Mouse (Mus musculus): ENCODE results near the gene Jag2. TPM values are rescaled to one million over a fixed set of nuclear protein-coding genes. Genes with fewer than 3 reads are reported as not detected.

The Jag2 gene
- polyA plus RNA-seq, 1 experiment from 2014 or later: 1.4 TPM

GRCm38 (mm10) chr12:112867106-112867674, 62.4 kb downstream of the Jag2 start:
- no peaks in the 10 kb centered on the region for H3K36me3 ChIP-seq (ENCODE audit: control insufficient read depth, insufficient read depth, low read length)
- no peak for ATAC-seq (replicated peaks; ENCODE audit: low FRiP score)
- no peaks in the 10 kb centered on the region for H3K9me3 ChIP-seq (ENCODE audit: control insufficient read depth, low read length)
- DNase-seq (ENCODE audit: low spot score): no peak
- H3K27ac ChIP-seq (ENCODE audit: low read depth, low read length): no peak overlapping the region
- no peak overlapping the region for H3K4me2 ChIP-seq
- WGBS: 64% methylated on average over 7 of the region's 7 CpGs
- peaks cover 12% of the 10 kb centered on the region for H3K4me1 ChIP-seq (replicated peaks; ENCODE audit: control insufficient read depth, insufficient read depth, low read length)
- H3K27me3 ChIP-seq (replicated peaks; ENCODE audit: control insufficient read depth, insufficient read depth, low read length): peaks cover 13% of the 10 kb centered on the region
- H3K9ac ChIP-seq (ENCODE audit: low read depth, low read length): no peak overlapping the region
- no peak overlapping the region for H3K4me3 ChIP-seq (ENCODE audit: low read depth, low read length)

- no peak for ATAC-seq (replicated peaks; ENCODE audit: low FRiP score)
- Histone ChIP-seq H3K9ac (ENCODE audit: low read depth, low read length) (no peak overlapping the region), H3K9me3 (ENCODE audit: control insufficient read depth, low read length) (no peaks in the 10 kb centered on the region), H3K4me2 (no peak overlapping the region), H3K4me3 (ENCODE audit: low read depth, low read length) (no peak overlapping the region), H3K36me3 (ENCODE audit: control insufficient read depth, insufficient read depth, low read length) (no peaks in the 10 kb centered on the region), H3K4me1 (replicated peaks; ENCODE audit: control insufficient read depth, insufficient read depth, low read length) (peaks cover 12% of the 10 kb centered on the region), H3K27me3 (replicated peaks; ENCODE audit: control insufficient read depth, insufficient read depth, low read length) (peaks cover 12% of the 10 kb centered on the region), H3K27ac (ENCODE audit: low read depth, low read length) (no peak overlapping the region)
- 77% methylated on average over 8 of the region's 8 CpGs for WGBS
- no peak for DNase-seq (ENCODE audit: low spot score)
Observed at GRCm38 (mm10) chr12:112866467-112867080, 63.0 kb downstream of the Jag2 start.

- H3K27me3 ChIP-seq (replicated peaks; ENCODE audit: control insufficient read depth, insufficient read depth, low read length): peaks cover 4% of the 10 kb centered on the region; the same call in 1 of the 2 replicates
- no peak overlapping the region for H3K27ac ChIP-seq (ENCODE audit: low read depth, low read length)
- DNase-seq (ENCODE audit: low spot score) (no peak), ATAC-seq (replicated peaks; ENCODE audit: low FRiP score) (no peak)
- H3K9ac ChIP-seq (ENCODE audit: low read depth, low read length): no peak overlapping the region
- H3K9me3 ChIP-seq (ENCODE audit: control insufficient read depth, low read length): no peaks in the 10 kb centered on the region
- H3K4me1 ChIP-seq (replicated peaks; ENCODE audit: control insufficient read depth, insufficient read depth, low read length): peaks cover 3% of the 10 kb centered on the region
- 59% methylated on average over 7 of the region's 7 CpGs for WGBS
- no peak overlapping the region for H3K4me2 ChIP-seq
- H3K4me3 ChIP-seq (ENCODE audit: low read depth, low read length): no peak overlapping the region
- no peaks in the 10 kb centered on the region for H3K36me3 ChIP-seq (ENCODE audit: control insufficient read depth, insufficient read depth, low read length)
Observed at GRCm38 (mm10) chr12:112864804-112865203, 64.8 kb downstream of the Jag2 start.

- H3K9ac ChIP-seq (ENCODE audit: low read depth, low read length): no peak overlapping the region
- WGBS: 66% methylated on average over 9 of the region's 9 CpGs
- H3K36me3 ChIP-seq (ENCODE audit: control insufficient read depth, insufficient read depth, low read length): no peaks in the 10 kb centered on the region
- ATAC-seq (replicated peaks; ENCODE audit: low FRiP score): no peak
- H3K9me3 ChIP-seq (ENCODE audit: control insufficient read depth, low read length): no peaks in the 10 kb centered on the region
- no peak for DNase-seq (ENCODE audit: low spot score)
- no peak overlapping the region for H3K27ac ChIP-seq (ENCODE audit: low read depth, low read length)
- no peak overlapping the region for H3K4me3 ChIP-seq (ENCODE audit: low read depth, low read length)
- H3K27me3 ChIP-seq (replicated peaks; ENCODE audit: control insufficient read depth, insufficient read depth, low read length): no peaks in the 10 kb centered on the region
- H3K4me2 ChIP-seq: no peak overlapping the region
- no peaks in the 10 kb centered on the region for H3K4me1 ChIP-seq (replicated peaks; ENCODE audit: control insufficient read depth, insufficient read depth, low read length)
Observed at GRCm38 (mm10) chr12:112861911-112862321, 67.7 kb downstream of the Jag2 start.

- Histone ChIP-seq H3K4me2 (no peak overlapping the region), H3K27me3 (replicated peaks; ENCODE audit: control insufficient read depth, insufficient read depth, low read length) (no peaks in the 10 kb centered on the region), H3K4me1 (replicated peaks; ENCODE audit: control insufficient read depth, insufficient read depth, low read length) (no peaks in the 10 kb centered on the region), H3K9me3 (ENCODE audit: control insufficient read depth, low read length) (no peaks in the 10 kb centered on the region), H3K4me3 (ENCODE audit: low read depth, low read length) (no peak overlapping the region), H3K27ac (ENCODE audit: low read depth, low read length) (no peak overlapping the region), H3K36me3 (ENCODE audit: control insufficient read depth, insufficient read depth, low read length) (no peaks in the 10 kb centered on the region), H3K9ac (ENCODE audit: low read depth, low read length) (no peak overlapping the region)
- WGBS: 48% methylated on average over 7 of the region's 7 CpGs
- no peak for DNase-seq (ENCODE audit: low spot score)
- ATAC-seq (replicated peaks; ENCODE audit: low FRiP score): no peak
Observed at GRCm38 (mm10) chr12:112860765-112861164, 68.8 kb downstream of the Jag2 start.

- Histone ChIP-seq H3K4me2 (no peak overlapping the region; the same call in none of the 2 replicates), H3K9ac (ENCODE audit: low read depth, low read length) (no peak overlapping the region), H3K27me3 (replicated peaks; ENCODE audit: control insufficient read depth, insufficient read depth, low read length) (no peaks in the 10 kb centered on the region), H3K36me3 (ENCODE audit: control insufficient read depth, insufficient read depth, low read length) (no peaks in the 10 kb centered on the region), H3K27ac (ENCODE audit: low read depth, low read length) (no peak overlapping the region), H3K9me3 (ENCODE audit: control insufficient read depth, low read length) (no peaks in the 10 kb centered on the region), H3K4me1 (replicated peaks; ENCODE audit: control insufficient read depth, insufficient read depth, low read length) (no peaks in the 10 kb centered on the region), H3K4me3 (ENCODE audit: low read depth, low read length) (no peak overlapping the region)
- ATAC-seq (replicated peaks; ENCODE audit: low FRiP score) (no peak), DNase-seq (ENCODE audit: low spot score) (no peak)
- 58% methylated on average over 8 of the region's 8 CpGs for WGBS
Observed at GRCm38 (mm10) chr12:112859930-112860329, 69.6 kb downstream of the Jag2 start.

- no peaks in the 10 kb centered on the region for H3K9me3 ChIP-seq (ENCODE audit: control insufficient read depth, low read length)
- ATAC-seq (replicated peaks; ENCODE audit: low FRiP score) (no peak), DNase-seq (ENCODE audit: low spot score) (no peak)
- no peaks in the 10 kb centered on the region for H3K27me3 ChIP-seq (replicated peaks; ENCODE audit: control insufficient read depth, insufficient read depth, low read length)
- H3K4me3 ChIP-seq (ENCODE audit: low read depth, low read length): no peak overlapping the region
- 75% methylated on average over 9 of the region's 9 CpGs for WGBS
- H3K27ac ChIP-seq (ENCODE audit: low read depth, low read length): no peak overlapping the region
- no peak overlapping the region for H3K4me2 ChIP-seq
- H3K4me1 ChIP-seq (replicated peaks; ENCODE audit: control insufficient read depth, insufficient read depth, low read length): no peaks in the 10 kb centered on the region
- H3K9ac ChIP-seq (ENCODE audit: low read depth, low read length): no peak overlapping the region
- no peaks in the 10 kb centered on the region for H3K36me3 ChIP-seq (ENCODE audit: control insufficient read depth, insufficient read depth, low read length)
Observed at GRCm38 (mm10) chr12:112858581-112859336, 70.8 kb downstream of the Jag2 start.

Data from liver, embryonic 11.5 days (tissue).